Mouse (Mus musculus) megakaryocyte, embryonic 14.5 days (primary cell): ENCODE measurements at regions not wholly inside any gene's neighbourhood (a gene's known extent, or its start where the extent isn't known, plus 50 kb on each side); places are given as distances from the start of the nearest gene placed in this dataset.

ENCODE experiments used
- FLI1 ChIP-seq: IDR thresholded peaks from 2 replicates; pipeline ENCODE4 v1.6.1; 2012; ENCODE audit warnings: low read length, inconsistent platforms, mixed read lengths
- GATA1 ChIP-seq: IDR thresholded peaks from 3 replicates; pipeline ENCODE4 v1.6.1; 2012; ENCODE audit warnings: mixed read lengths, low read length, inconsistent platforms, borderline replicate concordance

- TF ChIP-seq FLI1 (no peak), GATA1 (no peak)
These were observed 454.9 kb downstream of the 1700129C05Rik start for GRCm38 (mm10) chr14:58687814-58688213.
